Mouse (Mus musculus): Measurements from ENCODE around the gene Plekhj1.

DNA sequence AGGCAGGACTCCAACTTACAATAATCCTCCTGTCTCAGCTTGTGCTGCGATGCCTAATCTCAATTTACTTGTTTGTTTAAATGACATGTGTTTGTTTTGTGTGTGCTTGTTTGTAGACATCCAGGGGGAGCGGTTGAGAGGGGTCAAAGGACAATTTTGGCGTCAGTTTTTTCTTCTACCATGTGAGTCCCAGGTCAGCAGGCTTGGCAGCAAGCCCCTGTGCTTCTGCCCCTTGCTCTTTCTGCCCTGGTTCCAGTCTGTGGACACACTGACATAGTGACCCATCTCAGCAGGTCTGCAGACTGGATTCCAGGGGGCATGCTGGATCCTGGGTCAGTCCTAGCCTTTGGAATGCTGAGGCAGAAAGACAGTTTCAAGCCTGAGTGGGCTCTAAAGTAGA, 21.0 kb upstream of the Plekhj1 start:
- TF ChIP-seq POLR2A (IDR thresholded peaks at IDR 0.05; ENCODE audit: low read depth, low read length) (no peak), CTCF (IDR thresholded peaks at IDR 0.05; ENCODE audit: borderline replicate concordance, insufficient read depth, low read length) (no peak)

Data from embryonic fibroblast, embryonic 13.5 days (primary cell).